Mouse (Mus musculus) urinary bladder, adult 2 months (tissue): ENCODE measurements around the gene Csf2rb2. TPM values are rescaled to one million over a fixed set of nuclear protein-coding genes. Genes with fewer than 3 reads are reported as not detected.
"Not testable (repeated sequence)": the region's sequence is repeated elsewhere in the genome, so short reads cannot be mapped to it uniquely, and the experiment has no call there.

ENCODE experiments used
- DNase-seq: peaks from one replicate; pipeline ENCODE4 v3.0.0; 2022; ENCODE audit warnings: low spot score
- polyA plus RNA-seq: library from polyadenylated mRNA; depleted of rRNA; stranded (reverse); fragments of >200 nt; gene quantifications from 2 replicates; pipeline ENCODE4 v1.2.3, GENCODE M21; 2012

Gene Csf2rb2
- polyA plus RNA-seq, 1 experiment = 6.5 TPM

- DNase-seq = not testable (repeated sequence)
Observed at GRCm38 (mm10) chr15:78318338-78319171, 13.0 kb upstream of the Csf2rb2 start.

- not testable (repeated sequence) for DNase-seq
Observed at GRCm38 (mm10) chr15:78313659-78314058, 8.1 kb upstream of the Csf2rb2 start.

- DNase-seq = not testable (repeated sequence)
Observed at GRCm38 (mm10) chr15:78312421-78313233, 7.1 kb upstream of the Csf2rb2 start.

GRCm38 (mm10) chr15:78310971-78311370 is 5.5 kb upstream of the Csf2rb2 start:
- no peak for DNase-seq

- DNase-seq = no peak
Observed at GRCm38 (mm10) chr15:78309865-78310264, 4.3 kb upstream of the Csf2rb2 start.

GRCm38 (mm10) chr15:78303665-78304233 is 1.8 kb downstream of the Csf2rb2 start:
- no peak for DNase-seq

GRCm38 (mm10) chr15:78302718-78303117 is 2.8 kb downstream of the Csf2rb2 start:
- no peak for DNase-seq

GRCm38 (mm10) chr15:78300773-78301172 is 4.7 kb downstream of the Csf2rb2 start:
- no peak for DNase-seq

GRCm38 (mm10) chr15:78299641-78300040 is 5.9 kb downstream of the Csf2rb2 start:
- no peak for DNase-seq

- DNase-seq = no peak
Observed at GRCm38 (mm10) chr15:78298558-78298957, 7.0 kb downstream of the Csf2rb2 start.

GRCm38 (mm10) chr15:78293716-78294115 is 11.8 kb downstream of the Csf2rb2 start:
- DNase-seq = no peak

- DNase-seq = not testable (repeated sequence)
Observed at GRCm38 (mm10) chr15:78293228-78293627, 12.3 kb downstream of the Csf2rb2 start.

GRCm38 (mm10) chr15:78289775-78290174 is 15.7 kb downstream of the Csf2rb2 start:
- DNase-seq = not testable (repeated sequence)

- no peak for DNase-seq
Observed at GRCm38 (mm10) chr15:78287941-78288340, 17.6 kb downstream of the Csf2rb2 start.

GRCm38 (mm10) chr15:78278308-78278707 is 27.2 kb downstream of the Csf2rb2 start:
- no peak for DNase-seq

GRCm38 (mm10) chr15:78271208-78271607 is 34.3 kb downstream of the Csf2rb2 start:
- DNase-seq = no peak

GRCm38 (mm10) chr15:78267865-78268264 is 37.7 kb downstream of the Csf2rb2 start:
- no peak for DNase-seq

- DNase-seq = no peak
Observed at GRCm38 (mm10) chr15:78267441-78267840, 38.1 kb downstream of the Csf2rb2 start.

GRCm38 (mm10) chr15:78263286-78263685 is 42.2 kb downstream of the Csf2rb2 start:
- DNase-seq = no peak

- DNase-seq = no peak
Observed at GRCm38 (mm10) chr15:78260668-78261333, 44.7 kb downstream of the Csf2rb2 start.

GRCm38 (mm10) chr15:78258246-78258865 is 47.2 kb downstream of the Csf2rb2 start:
- DNase-seq = no peak
